Mouse (Mus musculus) neural tube, embryonic 13.5 days (tissue): Measurements from ENCODE around the gene Rpl26. TPM values are rescaled to one million over a fixed set of nuclear protein-coding genes. Genes with fewer than 3 reads are reported as not detected.

Experiments
- ATAC-seq: fragments of 200-750 bp; cut with Nextera tagmentation; 2 replicates; pipeline ENCODE4 v1.8.0; 2017; ENCODE audit warnings: low read depth, mild to moderate bottlenecking, moderate TSS enrichment, moderate library complexity
- H3K27ac ChIP-seq: fragments of 300-500 bp; sonication (generic); replicated peaks from 2 replicates; pipeline ENCODE4 v1.5.1; 2015; ENCODE audit warnings: moderate library complexity, mild to moderate bottlenecking, inconsistent platforms
- H3K27me3 ChIP-seq: fragments of 300-500 bp; sonication (generic); 2 replicates; pipeline ENCODE4 v1.6.1; 2015; ENCODE audit warnings: mild to moderate bottlenecking, inconsistent platforms
- H3K36me3 ChIP-seq: fragments of 300-500 bp; sonication (generic); 2 replicates; pipeline ENCODE4 v1.6.1; 2015; ENCODE audit warnings: mild to moderate bottlenecking, inconsistent platforms
- H3K4me1 ChIP-seq: fragments of 300-500 bp; sonication (generic); replicated peaks from 2 replicates; pipeline ENCODE4 v1.6.1; 2015; ENCODE audit warnings: inconsistent platforms
- H3K4me2 ChIP-seq: fragments of 300-500 bp; sonication (generic); 2 replicates; pipeline ENCODE4 v1.6.1; 2015; ENCODE audit warnings: inconsistent platforms, mild to moderate bottlenecking, moderate library complexity
- H3K4me3 ChIP-seq: fragments of 300-500 bp; sonication (generic); 2 replicates; pipeline ENCODE4 v1.5.1; 2015; ENCODE audit warnings: mild to moderate bottlenecking, inconsistent platforms
- H3K9ac ChIP-seq: fragments of 300-500 bp; sonication (generic); 2 replicates; pipeline ENCODE4 v1.6.1; 2015; ENCODE audit warnings: moderate library complexity, mild to moderate bottlenecking, inconsistent platforms
- H3K9me3 ChIP-seq: fragments of 300-500 bp; sonication (generic); 2 replicates; pipeline ENCODE4 v1.6.1; 2016; ENCODE audit warnings: inconsistent platforms
- WGBS: fragments of 180-500 bp; shearing (Covaris S2); methylation state at CpG from one replicate; pipeline ENCODE4 v1.1.7; 2015; 5-methylcytosine and 5-hydroxymethylcytosine counted together
- polyA plus RNA-seq: library from polyadenylated mRNA; unstranded; fragments of >200 nt; fragmentation: Nextera tagmentation; extraction: Ambion mirVana; gene quantifications from 2 replicates; pipeline ENCODE4 v1.2.1, GENCODE M21; 2015

Gene Rpl26
- polyA plus RNA-seq, 1 experiment from 2014 or later = 743 TPM

GRCm38 (mm10) chr11:68871277-68871676, 30.1 kb upstream of the Rpl26 start:
- no peak overlapping the region for H3K4me3 ChIP-seq
- H3K9ac ChIP-seq = no peak overlapping the region
- no peaks in the 10 kb centered on the region for H3K27me3 ChIP-seq
- H3K9me3 ChIP-seq = no peaks in the 10 kb centered on the region
- no peak for ATAC-seq
- H3K4me1 ChIP-seq = no peaks in the 10 kb centered on the region
- no peak overlapping the region for H3K4me2 ChIP-seq
- H3K36me3 ChIP-seq = no peaks in the 10 kb centered on the region
- WGBS = 93% methylated on average over 9 of the region's 9 CpGs
- no peak overlapping the region for H3K27ac ChIP-seq

- ATAC-seq = no peak
- no peaks in the 10 kb centered on the region for H3K27me3 ChIP-seq
- no peaks in the 10 kb centered on the region for H3K36me3 ChIP-seq
- H3K4me2 ChIP-seq = no peak within 1 kb of the TSS
- no peak within 1 kb of the TSS for H3K4me3 ChIP-seq
- H3K4me1 ChIP-seq = no peaks in the 10 kb centered on the region
- H3K9ac ChIP-seq = no peak within 1 kb of the TSS
- WGBS = 37% methylated on average over 6 of the region's 6 CpGs
- H3K27ac ChIP-seq = no peak within 1 kb of the TSS
- H3K9me3 ChIP-seq = no peaks in the 10 kb centered on the region
Observed at GRCm38 (mm10) chr11:68871748-68872147, 29.6 kb upstream of the Rpl26 start, which contains the start of gene Ndel1. Ndel1 (minus strand) TSS chr11:68871858.

GRCm38 (mm10) chr11:68874841-68875240, 26.5 kb upstream of the Rpl26 start:
- 0% methylated on average over 2 of the region's 2 CpGs for WGBS
- Histone ChIP-seq H3K9ac (no peak overlapping the region), H3K4me1 (no peaks in the 10 kb centered on the region), H3K27ac (no peak overlapping the region), H3K36me3 (no peaks in the 10 kb centered on the region), H3K4me3 (no peak overlapping the region), H3K4me2 (no peak overlapping the region), H3K9me3 (no peaks in the 10 kb centered on the region), H3K27me3 (no peaks in the 10 kb centered on the region)
- no peak for ATAC-seq

GRCm38 (mm10) chr11:68878811-68879210, 22.6 kb upstream of the Rpl26 start:
- no peak for ATAC-seq
- H3K27ac ChIP-seq = no peak overlapping the region
- no peaks in the 10 kb centered on the region for H3K9me3 ChIP-seq
- no peak overlapping the region for H3K9ac ChIP-seq
- no peaks in the 10 kb centered on the region for H3K36me3 ChIP-seq
- H3K4me2 ChIP-seq = no peak overlapping the region
- 85% methylated on average over 5 of the region's 5 CpGs for WGBS
- no peaks in the 10 kb centered on the region for H3K4me1 ChIP-seq
- H3K4me3 ChIP-seq = no peak overlapping the region
- no peaks in the 10 kb centered on the region for H3K27me3 ChIP-seq

- Histone ChIP-seq H3K27ac (no peak overlapping the region), H3K27me3 (no peaks in the 10 kb centered on the region), H3K4me2 (no peak overlapping the region), H3K36me3 (no peaks in the 10 kb centered on the region), H3K9ac (no peak overlapping the region), H3K4me1 (no peaks in the 10 kb centered on the region), H3K4me3 (no peak overlapping the region), H3K9me3 (no peaks in the 10 kb centered on the region)
- whole genome bisulfite sequencing = 30% methylated on average over 14 of the region's 14 CpGs
- ATAC-seq = no peak
Observed at GRCm38 (mm10) chr11:68882107-68882506, 19.3 kb upstream of the Rpl26 start.

GRCm38 (mm10) chr11:68883843-68884242, 17.5 kb upstream of the Rpl26 start:
- H3K4me2 ChIP-seq = no peak overlapping the region
- no peaks in the 10 kb centered on the region for H3K27me3 ChIP-seq
- H3K4me1 ChIP-seq = no peaks in the 10 kb centered on the region
- H3K9ac ChIP-seq = no peak overlapping the region
- H3K4me3 ChIP-seq = no peak overlapping the region
- 70% methylated on average over 2 of the region's 2 CpGs for WGBS
- H3K36me3 ChIP-seq = no peaks in the 10 kb centered on the region
- H3K27ac ChIP-seq = no peak overlapping the region
- ATAC-seq = no peak
- H3K9me3 ChIP-seq = no peaks in the 10 kb centered on the region

GRCm38 (mm10) chr11:68884368-68884767, 17.0 kb upstream of the Rpl26 start:
- H3K27me3 ChIP-seq = no peaks in the 10 kb centered on the region
- no peak overlapping the region for H3K9ac ChIP-seq
- 78% methylated on average over 5 of the region's 5 CpGs for WGBS
- no peak overlapping the region for H3K4me2 ChIP-seq
- no peaks in the 10 kb centered on the region for H3K9me3 ChIP-seq
- H3K4me1 ChIP-seq = no peaks in the 10 kb centered on the region
- no peak overlapping the region for H3K4me3 ChIP-seq
- no peak overlapping the region for H3K27ac ChIP-seq
- ATAC-seq = no peak
- H3K36me3 ChIP-seq = no peaks in the 10 kb centered on the region

GRCm38 (mm10) chr11:68886091-68886490, 15.3 kb upstream of the Rpl26 start:
- no peaks in the 10 kb centered on the region for H3K36me3 ChIP-seq
- ATAC-seq = no peak
- no peaks in the 10 kb centered on the region for H3K4me1 ChIP-seq
- H3K27ac ChIP-seq = no peak overlapping the region
- H3K4me3 ChIP-seq = no peak overlapping the region
- no peaks in the 10 kb centered on the region for H3K27me3 ChIP-seq
- H3K4me2 ChIP-seq = no peak overlapping the region
- 91% methylated on average over 5 of the region's 5 CpGs for WGBS
- H3K9me3 ChIP-seq = no peaks in the 10 kb centered on the region
- no peak overlapping the region for H3K9ac ChIP-seq

GRCm38 (mm10) chr11:68888253-68888652, 13.1 kb upstream of the Rpl26 start, which contains the start of gene Rnf222:
Rnf222 (plus strand) TSS chr11:68888553.
- no peak within 1 kb of the TSS for H3K4me3 ChIP-seq
- no peaks in the 10 kb centered on the region for H3K27me3 ChIP-seq
- no peak within 1 kb of the TSS for H3K27ac ChIP-seq
- no peak for ATAC-seq
- no peak within 1 kb of the TSS for H3K4me2 ChIP-seq
- no peaks in the 10 kb centered on the region for H3K36me3 ChIP-seq
- H3K9me3 ChIP-seq = no peaks in the 10 kb centered on the region
- H3K4me1 ChIP-seq = no peaks in the 10 kb centered on the region
- WGBS = 39% methylated on average over 6 of the region's 6 CpGs
- no peak within 1 kb of the TSS for H3K9ac ChIP-seq

GRCm38 (mm10) chr11:68888653-68889052, 12.7 kb upstream of the Rpl26 start:
- no peaks in the 10 kb centered on the region for H3K4me1 ChIP-seq
- H3K4me3 ChIP-seq = no peak overlapping the region
- H3K27me3 ChIP-seq = no peaks in the 10 kb centered on the region
- H3K4me2 ChIP-seq = no peak overlapping the region
- no peak for ATAC-seq
- WGBS = 87% methylated on average over 2 of the region's 2 CpGs
- H3K36me3 ChIP-seq = no peaks in the 10 kb centered on the region
- H3K27ac ChIP-seq = no peak overlapping the region
- H3K9me3 ChIP-seq = no peaks in the 10 kb centered on the region
- H3K9ac ChIP-seq = no peak overlapping the region

- Histone ChIP-seq H3K9me3 (no peaks in the 10 kb centered on the region), H3K27ac (no peak overlapping the region), H3K36me3 (no peaks in the 10 kb centered on the region), H3K4me2 (no peak overlapping the region), H3K27me3 (no peaks in the 10 kb centered on the region), H3K4me1 (no peaks in the 10 kb centered on the region), H3K9ac (no peak overlapping the region), H3K4me3 (no peak overlapping the region)
- no peak for ATAC-seq
- 39% methylated on average over 2 of the region's 2 CpGs for WGBS
Observed at GRCm38 (mm10) chr11:68890625-68891024, 10.8 kb upstream of the Rpl26 start.

GRCm38 (mm10) chr11:68891823-68892222, 9.6 kb upstream of the Rpl26 start:
- Histone ChIP-seq H3K4me3 (no peak overlapping the region), H3K27ac (no peak overlapping the region), H3K36me3 (no peaks in the 10 kb centered on the region), H3K4me2 (no peak overlapping the region), H3K9me3 (no peaks in the 10 kb centered on the region), H3K27me3 (no peaks in the 10 kb centered on the region), H3K9ac (no peak overlapping the region), H3K4me1 (no peaks in the 10 kb centered on the region)
- WGBS = 85% methylated on average over 5 of the region's 5 CpGs
- ATAC-seq = no peak

- H3K27ac ChIP-seq = no peak overlapping the region
Observed at GRCm38 (mm10) chr11:68892233-68892832, 9.1 kb upstream of the Rpl26 start.

More at GRCm38 (mm10) chr11:68892233-68892832, 9.1 kb upstream of the Rpl26 start:
- no peaks in the 10 kb centered on the region for H3K9me3 ChIP-seq
- H3K27me3 ChIP-seq = no peaks in the 10 kb centered on the region
- H3K4me3 ChIP-seq = no peak overlapping the region
- H3K4me2 ChIP-seq = no peak overlapping the region
- no peaks in the 10 kb centered on the region for H3K36me3 ChIP-seq
- no peaks in the 10 kb centered on the region for H3K4me1 ChIP-seq
- H3K9ac ChIP-seq = 0 out of 2 replicates have a peak overlapping the region, but pooled peaks have one; percentile 17
- ATAC-seq = no peak
- 78% methylated on average over 14 of the region's 15 CpGs for WGBS
